Mouse (Mus musculus) embryonic facial prominence, embryonic 14.5 days (tissue): Measurements from ENCODE around the gene Fam53a. TPM values are rescaled to one million over a fixed set of nuclear protein-coding genes. Genes with fewer than 3 reads are reported as not detected.

Experiments used
- ATAC-seq: fragments of 200-750 bp; cut with Nextera tagmentation; 2 replicates; pipeline ENCODE4 v1.8.0; 2017; ENCODE audit warnings: low read depth, moderate number of reproducible peaks, moderate TSS enrichment
- DNase-seq: peaks from one replicate; pipeline ENCODE4 v3.0.0-alpha.2; 2015; ENCODE audit warnings: low spot score
- H3K27ac ChIP-seq: fragments of 300-500 bp; sonication (generic); replicated peaks from 2 replicates; pipeline ENCODE4 v1.5.1; 2014; ENCODE audit warnings: low read depth, mild to moderate bottlenecking, low read length, moderate library complexity
- H3K27me3 ChIP-seq: fragments of 300-500 bp; sonication (generic); replicated peaks from 2 replicates; pipeline ENCODE4 v1.6.1; 2014; ENCODE audit warnings: low read length; ENCODE audit not compliant: control insufficient read depth, insufficient read depth
- H3K36me3 ChIP-seq: fragments of 300-500 bp; sonication (generic); 2 replicates; pipeline ENCODE4 v1.6.1; 2014; ENCODE audit warnings: low read length, mixed read lengths; ENCODE audit not compliant: control insufficient read depth, insufficient read depth
- H3K4me1 ChIP-seq: fragments of 300-500 bp; sonication (generic); 2 replicates; pipeline ENCODE4 v1.6.1; 2014; ENCODE audit warnings: antibody characterized with exemption, low read length; ENCODE audit not compliant: control insufficient read depth, insufficient read depth
- H3K4me2 ChIP-seq: fragments of 300-500 bp; sonication (generic); 2 replicates; pipeline ENCODE4 v1.6.1; 2014; ENCODE audit warnings: low read depth, mild to moderate bottlenecking, low read length, moderate library complexity, mixed read lengths
- H3K4me3 ChIP-seq: fragments of 300-500 bp; sonication (generic); 2 replicates; pipeline ENCODE4 v1.5.1; 2014; ENCODE audit warnings: low read depth, mild to moderate bottlenecking, low read length
- H3K9ac ChIP-seq: fragments of 300-500 bp; sonication (generic); 2 replicates; pipeline ENCODE4 v1.6.1; 2014; ENCODE audit warnings: low read depth, mild to moderate bottlenecking, low read length, moderate library complexity, mixed read lengths
- H3K9me3 ChIP-seq: fragments of 300-500 bp; sonication (generic); 2 replicates; pipeline ENCODE4 v1.6.1; 2016; ENCODE audit warnings: low read length; ENCODE audit not compliant: control insufficient read depth
- WGBS: fragments of 180-500 bp; shearing (Covaris S2); extraction: QIAGEN DNeasy Blood & Tissue Kit; methylation state at CpG from one replicate; pipeline ENCODE4 v1.1.7; 2014; 5-methylcytosine and 5-hydroxymethylcytosine counted together
- polyA plus RNA-seq: library from polyadenylated mRNA; unstranded; fragments of >200 nt; fragmentation: Nextera tagmentation; extraction: Ambion mirVana; gene quantifications from 2 replicates; pipeline ENCODE4 v1.2.1, GENCODE M21; 2014

The Fam53a gene
- polyA plus RNA-seq, 1 experiment from 2014 or later: 56.9 TPM

- 28% methylated on average over 4 of the region's 4 CpGs for WGBS
- H3K9ac ChIP-seq: peak overlapping the region; percentile 88
Measured at GRCm38 (mm10) chr5:33627968-33628367, 1.5 kb downstream of the Fam53a start.

DNA sequence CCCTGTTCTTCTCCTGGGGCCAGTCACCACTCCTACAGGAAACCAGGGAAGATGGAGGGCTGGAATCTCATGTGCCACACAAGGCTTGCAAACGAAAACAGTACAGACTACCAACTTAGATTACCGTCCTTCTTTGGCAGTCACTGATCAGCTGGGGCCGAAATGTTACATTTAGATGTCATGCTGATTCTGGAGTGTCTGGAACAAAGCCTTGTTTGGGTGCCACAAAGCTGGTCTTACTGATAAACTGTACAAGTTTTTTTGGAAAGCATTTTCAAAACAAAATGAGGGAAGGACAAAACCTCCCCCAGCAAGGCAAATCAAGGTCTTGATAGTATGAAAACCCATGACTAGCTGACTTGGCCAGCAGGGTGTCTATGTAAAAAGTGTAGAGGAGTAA is 5.7 kb downstream of the Fam53a start:
- H3K27ac ChIP-seq: no peak overlapping the region
- H3K9me3 ChIP-seq: no peaks in the 10 kb centered on the region
- H3K4me3 ChIP-seq: no peak overlapping the region
- DNase-seq (no peak), ATAC-seq (no peak)
- H3K4me2 ChIP-seq: no peak overlapping the region
- 0 out of 2 replicates have a peak, but pooled peaks cover 4% of the 10 kb centered on the region for H3K36me3 ChIP-seq
- no peak overlapping the region for H3K9ac ChIP-seq
- peaks cover 7% of the 10 kb centered on the region; the same call in 1 of the 2 replicates for H3K4me1 ChIP-seq
- WGBS: 69% methylated on average over 3 of the region's 3 CpGs
- no peaks in the 10 kb centered on the region for H3K27me3 ChIP-seq

More at GRCm38 (mm10) chr5:33627968-33628367, 1.5 kb downstream of the Fam53a start:
- H3K4me2 ChIP-seq: peak overlapping the region; percentile 84
- H3K4me3 ChIP-seq: peak overlapping the region; percentile 83
- DNase-seq (peak; percentile 21), ATAC-seq (no peak)
- no peaks in the 10 kb centered on the region for H3K27me3 ChIP-seq
- H3K4me1 ChIP-seq: peaks cover 16% of the 10 kb centered on the region
- H3K27ac ChIP-seq: no peak overlapping the region
- H3K36me3 ChIP-seq: 0 out of 2 replicates have a peak, but pooled peaks cover under 1% of the 10 kb centered on the region
- no peaks in the 10 kb centered on the region for H3K9me3 ChIP-seq

- DNase-seq (no peak), ATAC-seq (no peak)
- Histone ChIP-seq H3K4me1 (peaks cover under 1% of the 10 kb centered on the region; the same call in 1 of the 2 replicates), H3K27ac (no peak overlapping the region), H3K36me3 (0 out of 2 replicates have a peak, but pooled peaks cover 4% of the 10 kb centered on the region), H3K9ac (no peak overlapping the region), H3K27me3 (no peaks in the 10 kb centered on the region), H3K9me3 (no peaks in the 10 kb centered on the region), H3K4me3 (no peak overlapping the region), H3K4me2 (no peak overlapping the region)
- WGBS: 77% methylated on average over 2 of the region's 2 CpGs
Measured at GRCm38 (mm10) chr5:33622671-33623070, 6.8 kb downstream of the Fam53a start.

GRCm38 (mm10) chr5:33614391-33614790 is 15.0 kb downstream of the Fam53a start:
- Histone ChIP-seq H3K4me3 (no peak overlapping the region), H3K4me2 (no peak overlapping the region), H3K27ac (no peak overlapping the region), H3K9me3 (no peaks in the 10 kb centered on the region), H3K4me1 (no peaks in the 10 kb centered on the region), H3K27me3 (no peaks in the 10 kb centered on the region), H3K36me3 (peaks cover 47% of the 10 kb centered on the region), H3K9ac (no peak overlapping the region)
- DNase-seq (no peak), ATAC-seq (no peak)
- 87% methylated on average over 6 of the region's 6 CpGs for WGBS

- Histone ChIP-seq H3K36me3 (peaks cover 71% of the 10 kb centered on the region), H3K4me2 (no peak overlapping the region), H3K27ac (no peak overlapping the region), H3K4me1 (no peaks in the 10 kb centered on the region), H3K9me3 (no peaks in the 10 kb centered on the region), H3K4me3 (no peak overlapping the region), H3K9ac (no peak overlapping the region), H3K27me3 (no peaks in the 10 kb centered on the region)
- no peak for DNase-seq
- ATAC-seq: no peak
- WGBS: 93% methylated on average over 1 of the region's 1 CpGs
Measured at GRCm38 (mm10) chr5:33611795-33612194, 17.6 kb downstream of the Fam53a start.

DNA sequence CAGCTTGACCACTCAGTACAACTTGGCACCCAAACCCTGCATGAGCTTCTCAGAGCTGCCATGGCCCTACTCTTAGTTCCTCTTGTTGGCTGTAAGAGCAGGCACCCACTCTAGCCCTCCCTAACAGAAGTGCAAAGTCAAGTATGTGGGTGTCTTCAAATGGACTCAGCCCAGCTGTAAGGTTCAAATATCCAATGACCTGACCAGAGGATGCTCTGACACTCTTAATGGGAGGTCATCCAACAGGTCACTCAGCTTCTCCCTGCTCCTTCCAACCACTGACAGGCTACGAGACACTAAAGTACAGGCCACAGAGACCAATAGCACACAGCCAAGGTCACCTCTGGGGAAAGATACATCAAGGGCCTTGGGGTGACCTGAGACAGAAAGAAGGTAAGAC is 20.2 kb downstream of the Fam53a start:
- H3K9ac ChIP-seq: no peak overlapping the region
- DNase-seq: no peak

GRCm38 (mm10) chr5:33607434-33607833 is 22.0 kb downstream of the Fam53a start:
- Histone ChIP-seq H3K27ac (no peak overlapping the region), H3K4me3 (no peak overlapping the region), H3K9ac (no peak overlapping the region), H3K27me3 (no peaks in the 10 kb centered on the region), H3K9me3 (no peaks in the 10 kb centered on the region), H3K4me2 (no peak overlapping the region), H3K4me1 (no peaks in the 10 kb centered on the region), H3K36me3 (peaks cover 78% of the 10 kb centered on the region)
- DNase-seq: no peak
- WGBS: 90% methylated on average over 15 of the region's 15 CpGs
- ATAC-seq: no peak

More for the DNA sequence above, 20.2 kb downstream of the Fam53a start:
- no peak overlapping the region for H3K27ac ChIP-seq
- no peaks in the 10 kb centered on the region for H3K4me1 ChIP-seq
- H3K4me2 ChIP-seq: no peak overlapping the region
- H3K9me3 ChIP-seq: no peaks in the 10 kb centered on the region
- H3K27me3 ChIP-seq: no peaks in the 10 kb centered on the region
- WGBS: 82% methylated on average over 1 of the region's 1 CpGs
- H3K36me3 ChIP-seq: peaks cover 82% of the 10 kb centered on the region
- no peak for ATAC-seq
- H3K4me3 ChIP-seq: no peak overlapping the region

DNA sequence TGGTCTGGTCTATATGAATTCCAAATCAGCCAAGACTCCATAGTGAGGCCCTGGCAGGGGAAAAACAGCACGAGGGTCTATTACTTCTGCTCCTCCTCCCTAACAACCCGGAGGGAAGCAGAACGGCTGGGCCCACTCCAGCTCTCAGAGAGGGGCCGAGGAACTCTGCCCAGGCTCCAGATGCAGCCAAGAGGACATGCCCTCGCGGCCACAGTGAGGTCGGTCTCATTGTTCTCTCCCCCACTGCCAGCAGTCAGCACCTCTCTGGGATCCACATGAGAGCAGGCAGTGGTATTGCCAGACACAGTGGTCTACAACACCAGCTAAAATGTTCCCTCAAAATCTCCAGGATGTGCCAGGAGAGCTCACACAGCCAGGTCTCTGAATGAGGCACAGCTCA is 22.8 kb downstream of the Fam53a start:
- no peaks in the 10 kb centered on the region for H3K27me3 ChIP-seq
- DNase-seq (no peak), ATAC-seq (no peak)
- H3K9ac ChIP-seq: no peak overlapping the region
- H3K4me1 ChIP-seq: no peaks in the 10 kb centered on the region
- H3K36me3 ChIP-seq: peaks cover 74% of the 10 kb centered on the region
- 81% methylated on average over 7 of the region's 7 CpGs for WGBS
- no peaks in the 10 kb centered on the region for H3K9me3 ChIP-seq
- H3K27ac ChIP-seq: no peak overlapping the region
- H3K4me3 ChIP-seq: no peak overlapping the region
- H3K4me2 ChIP-seq: no peak overlapping the region

- WGBS: 88% methylated on average over 5 of the region's 5 CpGs
- no peak for ATAC-seq
- Histone ChIP-seq H3K4me1 (no peaks in the 10 kb centered on the region), H3K4me3 (no peak overlapping the region), H3K4me2 (no peak overlapping the region), H3K9me3 (no peaks in the 10 kb centered on the region), H3K27ac (no peak overlapping the region), H3K36me3 (peaks cover 71% of the 10 kb centered on the region), H3K27me3 (no peaks in the 10 kb centered on the region), H3K9ac (no peak overlapping the region)
- DNase-seq: no peak
Measured at GRCm38 (mm10) chr5:33605314-33605713, 24.1 kb downstream of the Fam53a start.
